Mouse (Mus musculus) layer of hippocampus, adult 2 months (tissue): ENCODE results near the gene Tnnt1. TPM values are rescaled to one million over a fixed set of nuclear protein-coding genes. Genes with fewer than 3 reads are reported as not detected.
A peak's percentile ranks its signal among the peaks of the same experiment; 100 is the strongest.
"Not testable (repeated sequence)": the region's sequence is repeated elsewhere in the genome, so short reads cannot be mapped to it uniquely, and the experiment has no call there.

Experiments used
- DNase-seq, 2 experiments: peaks; one replicate each; pipeline ENCODE4 v3.0.0; 2022; ENCODE audit warnings: low spot score in 2 of 2
- H3K27ac ChIP-seq: fragments of 200-600 bp; 2 replicates; pipeline ENCODE4 v1.8.1; 2022
- H3K4me3 ChIP-seq: fragments of 200-600 bp; 2 replicates; pipeline ENCODE4 v1.8.1; 2022; ENCODE audit warnings: mild to moderate bottlenecking
- CTCF ChIP-seq: fragments of 200-600 bp; conservative IDR thresholded peaks from 2 replicates; pipeline ENCODE4 v1.8.1; 2022; ENCODE audit warnings: antibody characterized with exemption, mild to moderate bottlenecking, moderate library complexity
- long read RNA-seq, 2 experiments: library from polyadenylated mRNA; stranded (forward); transcript quantifications; one replicate each; pipeline ENCODE4 v2.0.0; 2021; ENCODE audit warnings: borderline mapping rate in 2 of 2
- total RNA-seq, 2 experiments: library from RNA; stranded (reverse); gene quantifications; 2 replicates each; pipeline ENCODE4 v1.2.3; 2021

Gene Tnnt1
- 1 to 10 TPM; 1.7 to 4.0 TPM for total RNA-seq
- long read RNA-seq, experiment 1, partial matches to known transcripts = 1 of 2 reads
- long read RNA-seq, experiment 1, other reads (novel, unspliced or antisense) = 1 of 2 reads
- long read RNA-seq, experiment 2, partial matches to known transcripts = 6 of 6 reads
- long read RNA-seq, experiment 2, other reads (novel, unspliced or antisense) = 0 of 6 reads

DNA sequence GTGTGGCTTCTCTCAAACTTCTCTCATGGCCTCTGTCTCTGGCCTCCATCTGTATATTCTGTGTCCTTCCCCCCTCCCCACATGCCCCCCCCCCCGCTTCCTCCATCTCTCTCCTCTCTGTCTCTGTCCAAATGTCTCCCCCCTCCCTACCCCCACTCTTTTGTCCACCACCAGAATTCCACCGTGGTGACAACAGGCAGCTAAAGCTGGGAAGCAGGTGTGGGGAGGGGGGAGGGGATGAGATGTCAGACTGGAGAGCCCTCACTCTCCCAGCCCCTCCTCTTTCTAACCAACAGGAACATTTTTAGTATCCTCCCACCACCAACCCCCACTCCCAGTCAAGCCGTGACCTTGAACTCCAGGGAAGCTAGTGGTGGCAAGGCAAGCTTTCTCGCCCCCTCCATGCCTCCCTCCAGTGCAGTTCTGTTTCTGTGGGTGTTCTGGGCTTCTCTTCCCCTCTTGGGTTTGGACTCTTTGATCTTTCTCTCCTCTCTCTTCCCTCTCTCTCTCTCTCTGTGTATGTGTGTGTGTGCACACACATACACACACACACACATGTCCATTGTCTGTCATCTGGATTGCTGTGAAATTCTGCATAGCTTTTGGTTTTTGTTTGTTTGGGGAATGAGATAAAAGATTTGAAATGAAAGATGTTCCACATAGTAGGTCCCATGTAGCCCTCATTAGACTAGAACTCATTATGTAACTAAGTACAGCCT lies at the start of gene Tnnt1:
Tnnt1 (minus strand) TSS at position 51 of the 719 bp plus-strand sequence.
- TF ChIP-seq CTCF = no peak
- DNase-seq = no peak

DNA sequence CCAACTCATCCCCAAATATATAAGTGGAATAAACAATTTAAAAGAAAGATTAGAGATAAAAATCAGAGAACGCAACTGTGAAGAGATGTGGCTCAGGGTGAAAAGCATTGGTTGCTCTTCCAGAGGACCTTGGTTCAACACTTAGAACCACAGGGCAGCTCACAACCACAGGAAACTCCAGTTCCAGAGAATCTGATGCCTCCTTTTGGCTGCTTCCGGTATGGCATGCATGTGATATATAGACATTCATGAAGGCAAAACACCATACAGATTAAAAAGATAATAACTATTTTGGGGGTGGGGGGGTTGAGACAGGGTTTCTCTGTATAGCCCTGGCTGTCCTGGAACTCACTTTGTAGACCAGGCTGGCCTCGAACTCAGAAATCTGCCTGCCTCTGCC lies 46.5 kb upstream of the Tnnt1 start:
- no peak overlapping the region for H3K4me3 ChIP-seq
- DNase-seq = no peak
- H3K27ac ChIP-seq = no peak overlapping the region
- TF ChIP-seq CTCF = peak; percentile 28; the same call in 1 of the 2 replicates

More for the DNA sequence above, at the start of gene Tnnt1:
- no peak within 1 kb of the TSS for H3K4me3 ChIP-seq
- H3K27ac ChIP-seq = no peak within 1 kb of the TSS

DNA sequence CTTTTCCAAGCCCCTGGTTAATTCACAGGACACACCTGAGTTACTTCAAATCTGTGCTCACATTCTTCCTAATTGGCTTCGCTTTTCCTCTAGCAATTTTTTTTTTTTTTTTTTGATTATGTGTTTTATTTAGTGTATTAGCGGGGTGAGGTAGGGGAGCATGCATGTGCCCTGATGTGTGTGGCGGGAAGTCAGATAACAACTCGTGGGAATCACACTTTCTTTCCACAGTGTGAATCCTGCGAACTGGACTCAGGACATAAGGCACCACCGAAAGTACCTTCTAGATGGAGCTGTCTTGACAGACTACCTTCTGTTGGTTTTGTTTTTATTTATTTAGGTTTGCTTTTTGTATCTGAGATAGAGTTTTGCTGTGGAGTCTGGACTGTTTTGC lies 41.0 kb upstream of the Tnnt1 start:
- DNase-seq = no peak
- Histone ChIP-seq H3K27ac (no peak overlapping the region), H3K4me3 (no peak overlapping the region)
- TF ChIP-seq CTCF = no peak

DNA sequence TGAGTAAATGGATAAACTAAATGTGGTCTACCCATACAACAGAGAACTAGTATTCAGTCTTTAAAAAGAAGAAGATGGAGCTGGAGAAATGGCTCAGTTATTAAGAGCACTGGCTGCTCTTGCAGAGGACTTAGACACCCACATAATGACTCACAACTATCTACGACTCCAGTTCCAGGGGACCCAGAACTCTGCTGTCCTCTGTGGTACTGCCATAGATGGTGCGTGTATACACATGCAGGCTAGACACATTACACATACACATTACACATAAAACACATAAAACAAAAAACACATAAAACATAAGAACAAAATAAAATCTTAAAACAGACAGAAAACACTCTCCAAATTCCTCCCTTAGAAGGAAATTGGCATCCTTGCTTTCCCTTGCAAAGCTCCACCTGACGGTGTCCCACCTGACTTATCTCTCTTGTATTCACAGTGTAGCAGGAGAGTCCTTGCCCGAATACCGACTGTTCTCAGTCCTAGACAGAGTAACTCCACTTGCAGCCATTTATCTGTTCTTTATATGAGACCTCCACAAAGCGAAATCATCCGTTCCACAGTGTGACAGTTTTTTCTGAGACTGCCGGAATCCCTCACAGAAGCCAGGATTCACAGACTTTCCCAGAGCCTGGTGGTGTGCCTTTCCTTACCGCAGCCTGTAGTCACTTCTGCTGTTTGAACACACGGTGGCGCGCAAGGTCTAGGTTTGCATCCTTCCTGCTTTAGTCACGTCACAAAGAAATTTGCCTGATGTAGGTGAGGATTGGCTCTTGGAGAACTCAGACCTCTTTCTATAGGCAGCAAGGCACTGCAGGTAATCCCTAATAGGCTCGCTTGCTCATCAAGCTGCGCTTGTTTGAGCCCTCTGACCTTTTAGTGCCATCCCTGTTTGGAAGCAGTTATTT lies 40.3 kb upstream of the Tnnt1 start:
- peak; percentile 79 to 85 for DNase-seq
- Histone ChIP-seq H3K4me3 (no peak overlapping the region; the same call in 1 of the 2 replicates), H3K27ac (no peak overlapping the region)
- peak; percentile 96 for TF ChIP-seq CTCF

DNA sequence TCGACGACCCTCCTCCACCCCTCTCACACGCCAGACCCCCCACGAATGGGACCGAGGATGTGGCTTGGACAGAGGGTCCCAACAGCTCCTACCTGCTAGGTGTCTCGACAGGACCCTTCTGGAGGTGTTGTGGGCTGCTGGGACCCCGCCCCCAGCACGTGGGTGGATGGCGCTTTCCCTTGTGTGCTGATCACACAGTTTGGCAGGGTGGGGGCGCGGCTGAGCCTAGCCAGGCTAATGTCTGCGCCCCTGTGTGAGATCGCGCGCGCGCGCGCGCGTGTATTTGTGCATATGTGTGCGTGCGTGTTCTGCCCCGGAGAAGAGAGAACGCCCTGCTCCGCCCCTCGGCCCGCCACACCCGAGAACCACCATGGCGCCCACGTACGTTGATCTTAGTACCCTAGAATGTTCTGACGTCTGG lies 31.0 kb upstream of the Tnnt1 start, which contains the start of gene Syt5:
Syt5 (minus strand) TSS at position 321 of the 421 bp plus-strand sequence.
- no peak for TF ChIP-seq CTCF
- peak; percentile 66 to 71 for DNase-seq
- H3K4me3 ChIP-seq = peak within 1 kb of the TSS; percentile 72
- peak within 1 kb of the TSS; percentile 98 for H3K27ac ChIP-seq

DNA sequence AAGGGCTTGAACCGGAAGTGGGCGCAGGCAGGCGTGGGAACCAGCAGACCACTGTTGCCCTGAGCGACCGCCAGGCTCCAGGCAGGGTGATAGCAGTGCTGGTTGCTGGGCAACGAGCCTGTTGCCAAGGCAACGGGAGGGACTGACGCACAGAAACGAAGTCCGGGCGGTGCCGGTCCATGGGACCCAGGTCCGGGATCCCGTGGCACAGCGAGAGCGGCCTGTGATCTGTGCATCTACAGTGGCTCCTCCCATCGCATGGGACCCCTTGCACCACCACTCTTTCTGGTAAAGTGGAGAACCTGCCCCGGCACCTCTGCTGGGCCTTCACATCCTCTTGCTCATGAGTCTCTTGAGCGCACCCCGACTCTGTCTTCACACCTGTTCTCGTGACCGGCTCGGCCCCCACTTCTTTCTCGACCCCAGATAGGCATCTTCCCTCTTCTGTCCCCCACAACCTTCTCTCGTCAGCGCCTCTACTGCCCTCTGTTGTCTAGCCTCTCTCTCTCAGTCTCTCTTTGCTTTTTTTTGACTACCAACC lies 30.5 kb upstream of the Tnnt1 start:
- H3K4me3 ChIP-seq = peak overlapping the region; percentile 72
- peak; percentile 49 for TF ChIP-seq CTCF
- DNase-seq = peak; percentile 95 to 96
- peak overlapping the region; percentile 98 for H3K27ac ChIP-seq

DNA sequence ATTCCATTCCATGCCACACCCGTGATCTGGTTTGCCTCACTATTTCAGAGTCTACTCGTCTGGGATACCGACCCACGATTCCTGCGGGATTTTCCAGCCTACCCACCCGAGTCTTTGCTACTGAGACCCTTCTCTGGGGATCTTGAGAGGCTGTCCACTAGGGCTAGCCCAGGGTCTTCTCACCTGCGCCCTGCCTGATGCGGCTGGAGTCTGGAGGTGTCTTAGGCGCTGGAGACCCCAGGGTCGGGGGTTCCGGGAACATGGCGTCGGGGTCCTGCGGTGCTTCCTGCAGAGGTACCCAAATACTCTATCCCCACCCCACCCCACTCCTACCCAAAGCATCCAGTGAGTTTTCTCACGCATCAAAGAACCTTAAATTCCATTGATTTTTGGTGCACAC lies 29.9 kb upstream of the Tnnt1 start:
- H3K4me3 ChIP-seq = peak overlapping the region; percentile 72
- no peak for TF ChIP-seq CTCF
- no peak for DNase-seq
- peak overlapping the region; percentile 98 for H3K27ac ChIP-seq

DNA sequence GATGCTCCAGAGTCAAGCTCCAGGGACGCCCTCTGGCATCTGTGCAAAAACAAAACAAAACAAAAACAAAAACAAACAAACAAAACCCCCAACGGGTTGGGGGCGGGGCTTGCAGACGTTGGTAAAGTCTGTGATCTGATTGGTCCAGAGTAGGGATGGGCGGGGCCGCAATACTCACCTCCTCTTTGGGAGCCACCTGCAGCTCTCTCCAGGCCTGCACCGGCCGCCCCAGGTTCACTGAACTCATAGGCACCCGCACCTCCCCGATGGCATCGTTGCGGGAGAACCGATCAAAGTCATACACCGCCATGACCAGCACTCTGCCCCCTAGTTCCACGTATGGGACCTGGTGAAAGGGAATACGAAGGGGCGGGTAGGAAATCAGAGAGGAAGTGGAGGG lies 25.8 kb upstream of the Tnnt1 start:
- no peak overlapping the region for H3K4me3 ChIP-seq
- no peak for TF ChIP-seq CTCF
- H3K27ac ChIP-seq = no peak overlapping the region
- DNase-seq = no peak

DNA sequence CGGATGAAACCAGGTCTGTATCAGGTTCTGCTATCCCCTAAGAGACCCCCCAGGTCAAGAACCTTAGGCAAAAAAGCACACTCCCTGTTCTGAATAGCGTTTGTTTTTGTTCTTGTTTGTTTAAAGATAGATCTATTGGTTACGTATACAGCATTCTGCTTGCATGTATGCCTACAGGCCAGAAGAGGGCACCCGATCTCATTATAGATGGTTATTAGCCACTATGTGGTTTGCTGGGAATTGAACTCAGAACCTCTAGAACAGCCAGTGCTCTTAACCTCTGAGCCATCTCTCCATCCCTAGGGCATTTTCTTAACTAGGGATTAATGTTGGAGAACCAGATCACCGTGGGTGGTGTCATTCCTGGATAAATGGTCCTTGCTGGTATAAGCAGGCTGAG lies 25.2 kb upstream of the Tnnt1 start:
- DNase-seq = no peak
- no peak overlapping the region for H3K4me3 ChIP-seq
- no peak overlapping the region for H3K27ac ChIP-seq
- peak; percentile 52 for TF ChIP-seq CTCF

DNA sequence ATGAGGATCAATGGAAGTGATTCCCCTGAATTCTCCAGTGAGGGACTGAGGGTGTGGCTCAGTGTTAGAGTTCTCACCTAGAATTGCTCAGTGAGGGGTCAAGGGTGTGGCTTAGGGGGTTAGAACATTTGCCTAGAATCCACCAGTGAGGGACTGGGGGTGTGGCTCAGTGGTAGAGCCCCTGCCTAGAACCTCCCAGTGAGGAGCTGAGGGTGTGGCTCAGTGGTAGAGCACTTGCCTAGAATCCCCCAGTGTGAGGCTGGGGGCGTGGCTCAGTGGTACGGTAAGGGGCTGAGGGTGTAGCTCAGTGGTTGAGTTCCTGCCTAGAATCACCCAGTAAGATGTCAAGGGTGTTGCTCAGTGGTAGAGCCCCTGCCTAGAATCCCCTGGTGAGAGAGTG lies 22.8 kb upstream of the Tnnt1 start:
- Histone ChIP-seq H3K27ac (no peak overlapping the region), H3K4me3 (no peak overlapping the region)
- TF ChIP-seq CTCF = no peak
- DNase-seq = no peak

DNA sequence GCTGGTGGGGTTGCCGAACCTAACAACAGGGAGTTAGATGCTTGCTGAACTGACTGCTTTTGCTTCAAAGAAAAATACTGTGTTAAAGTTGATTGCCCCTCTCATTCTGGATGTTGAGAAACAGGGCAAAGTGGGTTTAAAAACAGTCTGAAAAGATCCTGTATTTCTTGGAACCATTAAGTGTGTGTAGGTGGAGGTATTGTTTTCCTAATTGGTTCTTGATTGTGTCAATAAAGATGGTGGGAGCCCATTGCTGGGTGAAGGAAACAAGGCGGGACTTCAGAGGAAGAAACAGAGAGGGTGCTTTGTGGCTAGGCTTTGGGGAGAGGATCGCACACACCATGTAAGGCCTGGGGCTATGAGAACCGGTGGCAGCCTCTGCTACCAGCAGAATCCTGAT lies 21.0 kb upstream of the Tnnt1 start:
- TF ChIP-seq CTCF = no peak
- no peak overlapping the region for H3K27ac ChIP-seq
- H3K4me3 ChIP-seq = no peak overlapping the region
- DNase-seq = no peak

DNA sequence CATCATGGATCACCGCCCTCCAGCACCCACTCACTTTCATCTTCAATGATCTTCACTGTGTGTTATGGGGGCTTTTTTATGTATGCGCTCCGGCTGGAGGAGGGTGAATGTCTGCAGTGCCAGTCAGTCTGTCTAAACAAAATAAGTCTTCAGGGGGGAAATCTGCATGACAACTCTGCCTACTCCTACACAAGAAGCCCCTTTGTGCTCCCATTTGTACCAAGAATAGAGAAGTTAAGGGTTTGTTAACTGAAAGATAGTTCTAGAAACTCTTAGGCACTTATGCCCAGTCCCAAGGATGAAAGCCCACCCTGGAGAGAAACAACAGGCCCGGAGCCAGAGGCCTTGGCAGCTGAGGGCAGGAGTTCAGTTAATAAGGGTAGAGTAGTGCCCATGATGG lies 20.2 kb upstream of the Tnnt1 start:
- Histone ChIP-seq H3K4me3 (no peak overlapping the region), H3K27ac (no peak overlapping the region)
- no peak for TF ChIP-seq CTCF
- no peak for DNase-seq

DNA sequence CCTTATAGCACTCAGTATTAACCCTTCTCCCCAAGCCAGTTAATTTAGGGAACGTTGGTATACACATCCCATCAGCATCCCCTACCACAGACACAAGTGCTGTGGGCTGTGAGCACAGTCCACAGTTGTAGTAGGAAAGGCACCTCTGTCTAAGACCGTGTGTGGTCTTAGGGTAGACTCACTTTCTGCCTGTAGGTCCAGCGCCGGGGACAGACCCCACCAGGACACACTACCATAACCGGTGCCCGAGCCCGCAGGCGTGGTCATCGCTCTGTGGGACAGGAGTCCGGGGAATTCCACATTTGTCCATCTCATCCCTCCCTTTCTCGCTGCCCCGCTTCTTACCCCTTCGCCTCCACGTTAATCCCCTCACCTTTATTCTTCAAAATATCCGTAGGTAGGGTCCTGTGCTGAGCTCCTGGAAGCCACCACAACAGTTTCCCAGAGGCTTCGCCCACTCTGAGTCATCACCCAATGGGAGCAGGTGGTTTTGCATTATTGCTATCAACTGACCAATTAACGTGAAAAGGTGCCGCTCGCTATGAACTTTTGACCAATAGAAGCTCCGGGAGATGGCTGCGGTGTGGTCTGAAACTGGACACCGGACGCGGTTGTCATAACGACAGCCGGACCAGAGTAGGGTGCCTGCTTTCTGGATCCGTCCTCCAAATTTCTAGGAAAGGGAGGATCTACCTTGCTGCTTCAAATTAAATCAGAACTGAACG lies 16.0 kb upstream of the Tnnt1 start, which contains the start of gene Dnaaf3:
Dnaaf3 (minus strand) TSS at position 449 of the 725 bp plus-strand sequence.
- no peak within 1 kb of the TSS for H3K27ac ChIP-seq
- DNase-seq = no peak
- peak within 1 kb of the TSS; percentile 15; the same call in 1 of the 2 replicates for H3K4me3 ChIP-seq
- TF ChIP-seq CTCF = no peak

DNA sequence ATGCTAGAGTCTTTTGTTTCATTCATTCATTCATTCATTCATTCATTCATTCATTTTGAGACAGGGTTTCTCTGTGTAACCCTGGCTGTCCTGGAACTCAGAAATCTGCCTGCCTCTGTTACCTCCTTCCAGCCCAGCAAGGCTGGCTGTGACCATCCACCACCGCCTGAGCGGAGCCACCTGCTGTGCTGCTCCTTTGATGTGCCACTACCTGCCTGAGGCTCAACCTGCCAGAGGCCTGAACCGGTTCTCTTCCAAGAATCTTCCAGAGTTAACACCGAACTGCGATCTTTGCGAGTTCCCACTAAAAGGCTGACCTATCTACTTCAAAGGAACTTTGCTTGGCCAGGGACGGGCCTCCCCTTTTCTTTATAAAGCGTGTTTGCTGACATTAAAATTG lies 14.0 kb upstream of the Tnnt1 start:
- H3K27ac ChIP-seq, H3K4me3 ChIP-seq, DNase-seq: not testable (repeated sequence)
